Mouse (Mus musculus): ENCODE results near the gene Rnf222. TPM values are rescaled to one million over a fixed set of nuclear protein-coding genes. Genes with fewer than 3 reads are reported as not detected.

Rnf222 gene
- total RNA-seq, 2 experiments from 2014 or later = not detected

Other genes with a start within 250 kb of the Rnf222 start
- 100 to 1,000 TPM; 122 to 139 TPM for gene Myh10, start 197.0 kb upstream of the Rnf222 start, total RNA-seq (2021)
- gene Ndel1, start 16.7 kb upstream of the Rnf222 start, total RNA-seq (2021) = 10 to 100 TPM; 88.5 to 90.3 TPM
- 100 to 1,000 TPM; 627 to 764 TPM for gene Rpl26, start 13.0 kb downstream of the Rnf222 start, total RNA-seq (2021)
- not detected for gene Odf4, start 38.5 kb downstream of the Rnf222 start, total RNA-seq (2021)
- 1 to 10 TPM; 5.8 to 6.9 TPM for gene Arhgef15, start 68.9 kb downstream of the Rnf222 start, total RNA-seq (2021)
- 1 to 10 TPM; 4.4 to 7.6 TPM for gene Slc25a35, start 79.6 kb downstream of the Rnf222 start, total RNA-seq (2021)
- gene Rangrf, start 86.6 kb downstream of the Rnf222 start, total RNA-seq (2021) = 10 to 100 TPM; 15.1 to 18.1 TPM
- gene Pfas, start 119.9 kb downstream of the Rnf222 start, total RNA-seq (2021) = 10 to 100 TPM; 18.9 to 29.3 TPM
- 10 to 100 TPM; 35.5 to 36.0 TPM for gene Ctc1, start 127.4 kb downstream of the Rnf222 start, total RNA-seq (2021)
- 1 to 10 TPM in 1 of 2 experiments, under 1 TPM in 1; 0.85 to 1.0 TPM for gene Aurkb, start 157.1 kb downstream of the Rnf222 start, total RNA-seq (2021)
- gene Borcs6, start 171.2 kb downstream of the Rnf222 start, total RNA-seq (2021) = 10 to 100 TPM; 27.4 to 31.4 TPM
- 10 to 100 TPM; 21.1 to 21.6 TPM for gene Tmem107, start 182.3 kb downstream of the Rnf222 start, total RNA-seq (2021)
- 1,000 to 10,000 TPM in 1 of 2 experiments, 100 to 1,000 TPM in 1; 978 to 1,010 TPM for gene Vamp2, start 199.9 kb downstream of the Rnf222 start, total RNA-seq (2021)
- gene Per1, start 206.7 kb downstream of the Rnf222 start, total RNA-seq (2021) = 10 to 100 TPM; 70.1 to 89.0 TPM
- under 1 TPM; 0.80 to 0.96 TPM for gene Hes7, start 231.9 kb downstream of the Rnf222 start, total RNA-seq (2021)
- gene 9130213A22Rik, start 234.0 kb downstream of the Rnf222 start, total RNA-seq (2021) = under 1 TPM; 0.68 to 0.89 TPM
- gene Aloxe3, start 237.3 kb downstream of the Rnf222 start, total RNA-seq (2021) = 1 to 10 TPM; 5.2 to 6.8 TPM

Data from layer of hippocampus, postnatal 25 days (tissue).